In genomic region chr14:25196820-25197219, GRCm38 (mm10) we compare ENCODE assay signal across 9 mouse cellular contexts.
DNase-seq lines count a peak whose midpoint lies in the region; ATAC-seq and TF ChIP-seq lines count a peak whose summit lies in the region.
"Had no signal": no experiment of that assay in that cellular context is flagged by ENCODE, and none has a peak within 500 bp of the region (broad histone marks: within the 10 kb centered on the region; RNA-seq: fewer than 3 reads in every experiment).

No protein-coding gene starts in this region.

- H3K36me3 ChIP-seq in heart, embryonic 10.5 days, result no peaks in the 10 kb centered on the region
- no peaks in the 10 kb centered on the region for H3K36me3 ChIP-seq in lung, embryonic 15.5 days
- no peaks in the 10 kb centered on the region for H3K36me3 ChIP-seq in intestine, postnatal 0 days (ENCODE audit: control insufficient read depth, insufficient read depth)
- no peaks in the 10 kb centered on the region for H3K36me3 ChIP-seq in stomach, postnatal 0 days (ENCODE audit: control insufficient read depth, insufficient read depth, low read length)

- 30% methylated on average over 5 of the region's 5 CpGs for WGBS in heart, embryonic 10.5 days
- 15% methylated on average over 5 of the region's 5 CpGs for WGBS in lung, embryonic 15.5 days
- WGBS in lung, adult 2 months, result 43% methylated on average over 5 of the region's 5 CpGs
- 30% methylated on average over 5 of the region's 5 CpGs for WGBS in intestine, postnatal 0 days
- 28% methylated on average over 5 of the region's 5 CpGs for WGBS in stomach, postnatal 0 days

- peak overlapping the region; percentile 79 for H3K27ac ChIP-seq in heart, embryonic 10.5 days
- peak overlapping the region; percentile 79 for H3K27ac ChIP-seq in lung, embryonic 15.5 days
- peak overlapping the region; percentile 4; the same call in 1 of the 2 replicates for H3K27ac ChIP-seq in intestine, postnatal 0 days (ENCODE audit: low read depth, low read length)
- 0 out of 2 replicates have a peak overlapping the region, but pooled peaks have one; percentile 3 for H3K27ac ChIP-seq in stomach, postnatal 0 days (replicated peaks)

- no peak overlapping the region for H3K4me3 ChIP-seq in heart, embryonic 10.5 days
- H3K4me3 ChIP-seq in lung, embryonic 15.5 days, result no peak overlapping the region
- H3K4me3 ChIP-seq in lung, adult 2 months (replicated peaks; ENCODE audit: extremely low read depth, low read depth, low read length), result no peak overlapping the region
- no peak overlapping the region for H3K4me3 ChIP-seq in intestine, postnatal 0 days (ENCODE audit: low read depth, low read length)
- H3K4me3 ChIP-seq in stomach, postnatal 0 days (ENCODE audit: low read depth, low read length), result no peak overlapping the region
- H3K4me3 ChIP-seq: megakaryocyte, embryonic 14.5 days had no signal

- TF ChIP-seq EP300 in stomach, postnatal 0 days (optimal IDR thresholded peaks at IDR 0.05), result no peak

- no peak overlapping the region for H3K9ac ChIP-seq in lung, embryonic 15.5 days
- no peak overlapping the region for H3K9ac ChIP-seq in intestine, postnatal 0 days (ENCODE audit: low read depth, low read length)
- H3K9ac ChIP-seq in stomach, postnatal 0 days (ENCODE audit: low read length), result no peak overlapping the region

- peaks cover 13% of the 10 kb centered on the region; the same call in 1 of the 2 replicates for H3K27me3 ChIP-seq in heart, embryonic 10.5 days (ENCODE audit: insufficient read depth, poor library complexity, severe bottlenecking)
- no peaks in the 10 kb centered on the region for H3K27me3 ChIP-seq in lung, embryonic 15.5 days
- no peaks in the 10 kb centered on the region for H3K27me3 ChIP-seq in intestine, postnatal 0 days (replicated peaks; ENCODE audit: control insufficient read depth, insufficient read depth, low read length)
- H3K27me3 ChIP-seq in stomach, postnatal 0 days (ENCODE audit: control insufficient read depth, insufficient read depth, low read length), result no peaks in the 10 kb centered on the region

- TF ChIP-seq POLR2A in lung, adult 2 months (IDR thresholded peaks at IDR 0.05; ENCODE audit: borderline replicate concordance, extremely low read depth, low read depth, low read length), result no peak

- DNase-seq in heart, embryonic 10.5 days (ENCODE audit: low spot score), result peak; percentile 79
- no peak for DNase-seq in heart, adult 18-20 months
- DNase-seq in lung, adult 2 months, result no peak
- DNase-seq in stomach, postnatal 0 days (ENCODE audit: low spot score), result no peak
- no peak for DNase-seq in ovary, postnatal 10 days (ENCODE audit: low spot score)
- DNase-seq in left cerebral cortex, adult 18-20 months (ENCODE audit: low spot score in 2 of 2), result no peak

- H3K9me3 ChIP-seq in heart, embryonic 10.5 days, result no peaks in the 10 kb centered on the region
- no peaks in the 10 kb centered on the region for H3K9me3 ChIP-seq in lung, embryonic 15.5 days
- no peaks in the 10 kb centered on the region for H3K9me3 ChIP-seq in intestine, postnatal 0 days (ENCODE audit: control insufficient read depth)
- H3K9me3 ChIP-seq in stomach, postnatal 0 days (ENCODE audit: control insufficient read depth, low read length), result no peaks in the 10 kb centered on the region
- H3K9me3 ChIP-seq: megakaryocyte, embryonic 14.5 days had no signal

- peaks cover 57% of the 10 kb centered on the region for H3K4me1 ChIP-seq in heart, embryonic 10.5 days
- H3K4me1 ChIP-seq in lung, embryonic 15.5 days, result peaks cover 49% of the 10 kb centered on the region
- 0 out of 2 replicates have a peak, but pooled peaks cover 3% of the 10 kb centered on the region for H3K4me1 ChIP-seq in lung, adult 2 months (ENCODE audit: control insufficient read depth, insufficient read depth, low read length)
- H3K4me1 ChIP-seq in intestine, postnatal 0 days (replicated peaks; ENCODE audit: control insufficient read depth, insufficient read depth, low read length), result peaks cover 2% of the 10 kb centered on the region; the same call in 1 of the 2 replicates
- H3K4me1 ChIP-seq in stomach, postnatal 0 days (replicated peaks; ENCODE audit: control insufficient read depth, insufficient read depth), result peaks cover 6% of the 10 kb centered on the region; the same call in 1 of the 2 replicates
- H3K4me1 ChIP-seq: megakaryocyte, embryonic 14.5 days had no signal

- H3K4me2 ChIP-seq in lung, embryonic 15.5 days, result no peak overlapping the region
- H3K4me2 ChIP-seq in intestine, postnatal 0 days (replicated peaks; ENCODE audit: low read depth), result no peak overlapping the region
- H3K4me2 ChIP-seq in stomach, postnatal 0 days (replicated peaks; ENCODE audit: low read depth), result no peak overlapping the region

- ATAC-seq in lung, embryonic 15.5 days (ENCODE audit: borderline replicate concordance, extremely low read depth, low FRiP score, low TSS enrichment), result peak; percentile 78
- peak; percentile 14; the same call in 1 of the 2 replicates for ATAC-seq in intestine, postnatal 0 days
- peak; percentile 36 for ATAC-seq in stomach, postnatal 0 days (ENCODE audit: low FRiP score, low TSS enrichment)

- no peak for TF ChIP-seq CTCF in lung, adult 2 months (IDR thresholded peaks at IDR 0.05; ENCODE audit: insufficient read depth, low read length)
- no peak for TF ChIP-seq CTCF in intestine, postnatal 0 days (IDR thresholded peaks at IDR 0.05; ENCODE audit: low read depth)
- no peak for TF ChIP-seq CTCF in stomach, postnatal 0 days (IDR thresholded peaks at IDR 0.05; ENCODE audit: low read depth)

Comparison
In these comparisons a context has a peak if more than half of its experiments do, and no peak if none do; other contexts are left out.
1. H3K27ac ChIP-seq: peak in every context shown above with its lines; median percentile 79 in heart, embryonic 10.5 days; 79 in lung, embryonic 15.5 days; 4 in intestine, postnatal 0 days; 3 in stomach, postnatal 0 days.
2. ATAC-seq: peak in every context shown above with its lines; median percentile 78 in lung, embryonic 15.5 days; 36 in stomach, postnatal 0 days; 14 in intestine, postnatal 0 days.